Mouse (Mus musculus) heart, postnatal 36 days (tissue): ENCODE data around the gene Snrpa. TPM values are rescaled to one million over a fixed set of nuclear protein-coding genes. Genes with fewer than 3 reads are reported as not detected.
A peak's percentile ranks its signal among the peaks of the same experiment; 100 is the strongest.
"Not testable (repeated sequence)": the region's sequence is repeated elsewhere in the genome, so short reads cannot be mapped to it uniquely, and the experiment has no call there.

Experiments used
- DNase-seq, 2 experiments: peaks; one replicate each; pipeline ENCODE4 v3.0.0; 2021 to 2022
- intact Hi-C: fragments of 180-260 bp; cut with DNase I; formaldehyde crosslinking; loops from one replicate; pipeline ENCODE4 v1.15.1; 2025
- total RNA-seq, 2 experiments: library from RNA; stranded (reverse); gene quantifications; 2 replicates each; pipeline ENCODE4 v1.2.3; 2021

Snrpa gene
- total RNA-seq = 10 to 100 TPM; 35.4 to 41.9 TPM

- DNase-seq = peak; percentile 91 to 92
- intact Hi-C loops = loop anchor here (1.0 to 2.0 kb wide), 4 partner anchors 17 to 37 kb away; partner anchors contain the start of gene Egln2
These were observed at the start of gene Snrpa, which contains the start of gene BC024978 for GRCm38 (mm10) chr7:27195681-27196611. Snrpa (minus strand) TSS chr7:27196271. BC024978 (plus strand) TSS chr7:27195781.

DNA sequence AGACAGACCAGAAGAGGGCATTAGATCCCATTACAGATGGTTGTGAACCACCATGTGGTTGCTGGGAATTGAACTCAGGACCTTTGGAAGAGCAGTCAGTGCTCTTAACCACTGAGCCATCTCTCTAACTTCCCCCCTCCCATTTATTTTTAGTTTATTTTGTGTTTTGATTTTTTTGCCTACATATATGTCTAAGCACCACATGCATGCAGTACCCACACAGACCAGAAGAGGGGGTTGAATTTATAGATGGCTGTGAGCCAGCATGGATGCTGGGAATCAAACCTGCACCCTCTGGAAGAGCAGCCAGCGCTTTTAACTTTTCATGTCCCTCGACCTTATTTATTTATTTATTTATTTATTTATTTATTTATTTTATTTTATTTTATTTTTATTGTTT, 48.0 kb upstream of the Snrpa start:
- DNase-seq, intact Hi-C loops: not testable (repeated sequence)

DNA sequence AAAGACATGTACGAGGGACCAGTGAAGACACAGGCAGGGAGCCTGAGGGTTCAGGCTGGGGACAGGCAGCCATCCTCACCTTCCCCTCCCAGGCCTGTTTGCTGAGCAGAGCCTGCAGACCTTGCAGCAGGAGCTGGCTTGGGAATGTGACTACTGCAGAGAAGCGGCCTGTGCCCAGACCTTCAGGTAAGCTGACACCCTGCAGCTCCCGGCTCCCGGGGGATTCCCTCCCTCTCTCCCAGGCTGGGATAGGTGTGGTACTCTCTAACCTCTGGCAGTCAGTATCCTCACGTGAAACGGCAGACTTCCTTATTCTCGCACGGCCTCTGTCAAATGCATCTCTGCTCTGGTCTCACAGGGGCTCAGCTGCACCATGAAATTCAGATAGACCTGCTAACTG, 47.1 kb upstream of the Snrpa start:
- intact Hi-C loops = no loop called here
- DNase-seq = no peak

DNA sequence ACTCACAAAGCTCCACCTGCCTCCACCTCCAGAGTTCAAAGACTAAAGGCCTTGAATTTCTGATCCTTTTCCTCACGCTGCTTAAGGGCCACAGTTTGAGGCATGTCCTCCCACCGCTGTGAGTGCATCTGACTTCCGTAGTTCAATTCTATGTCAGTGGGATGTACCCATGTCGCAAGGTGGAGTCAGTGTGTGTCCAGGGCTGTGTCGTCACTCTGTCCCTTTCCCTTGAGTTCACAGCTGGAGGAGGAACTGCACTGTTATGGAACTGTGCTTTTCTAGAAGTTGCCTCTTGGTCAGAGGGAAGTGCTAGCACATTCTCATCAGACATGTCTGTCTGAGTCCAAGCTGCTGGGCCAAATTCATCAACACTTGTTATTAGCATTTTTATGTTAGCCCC, 42.5 kb upstream of the Snrpa start:
- no peak for DNase-seq
- intact Hi-C loops = no loop called here

DNA sequence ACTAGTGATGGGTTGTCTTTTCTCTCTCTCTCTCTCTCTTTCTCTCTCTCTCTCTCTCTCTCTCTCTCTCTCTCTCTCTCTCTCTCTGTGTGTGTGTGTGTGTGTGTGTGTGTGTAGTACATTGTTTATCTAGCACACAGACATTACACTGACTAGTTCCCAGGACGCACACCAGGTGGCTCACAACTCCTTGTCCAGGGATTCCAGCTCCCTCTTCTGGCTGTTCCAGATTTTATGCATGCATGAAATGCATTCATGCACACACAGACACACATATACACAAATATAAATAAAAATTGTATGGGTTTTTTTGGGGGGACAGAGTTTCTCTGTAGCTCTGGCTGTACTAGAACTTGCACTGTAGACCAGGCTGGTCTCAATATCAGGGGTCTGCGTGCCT, 41.5 kb upstream of the Snrpa start:
- intact Hi-C loops = no loop called here
- DNase-seq = no peak

- intact Hi-C loops = no loop called here
- no peak for DNase-seq
These were observed 39.7 kb upstream of the Snrpa start for GRCm38 (mm10) chr7:27235726-27236125.

DNA sequence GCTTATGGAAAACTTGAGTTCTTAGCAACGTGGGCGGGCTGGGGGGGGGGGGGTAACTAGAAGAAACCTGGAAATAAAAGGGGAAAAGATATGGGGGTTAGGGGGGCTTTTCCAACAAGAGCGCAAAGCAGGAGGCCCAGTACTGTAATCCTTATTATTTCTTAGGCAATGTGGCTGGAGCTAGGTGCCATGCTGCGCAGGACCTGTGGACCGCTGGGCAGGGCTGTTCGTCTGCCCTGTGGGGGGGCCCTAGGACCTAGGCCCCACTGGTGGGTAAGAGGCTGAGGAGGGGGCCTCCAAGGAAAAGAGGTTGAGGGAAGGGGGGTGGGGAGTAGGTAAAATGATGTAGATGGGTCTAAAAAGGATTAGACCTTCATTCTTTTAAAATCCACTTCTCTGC, 37.2 kb upstream of the Snrpa start:
- DNase-seq = no peak
- intact Hi-C loops = no loop called here

DNA sequence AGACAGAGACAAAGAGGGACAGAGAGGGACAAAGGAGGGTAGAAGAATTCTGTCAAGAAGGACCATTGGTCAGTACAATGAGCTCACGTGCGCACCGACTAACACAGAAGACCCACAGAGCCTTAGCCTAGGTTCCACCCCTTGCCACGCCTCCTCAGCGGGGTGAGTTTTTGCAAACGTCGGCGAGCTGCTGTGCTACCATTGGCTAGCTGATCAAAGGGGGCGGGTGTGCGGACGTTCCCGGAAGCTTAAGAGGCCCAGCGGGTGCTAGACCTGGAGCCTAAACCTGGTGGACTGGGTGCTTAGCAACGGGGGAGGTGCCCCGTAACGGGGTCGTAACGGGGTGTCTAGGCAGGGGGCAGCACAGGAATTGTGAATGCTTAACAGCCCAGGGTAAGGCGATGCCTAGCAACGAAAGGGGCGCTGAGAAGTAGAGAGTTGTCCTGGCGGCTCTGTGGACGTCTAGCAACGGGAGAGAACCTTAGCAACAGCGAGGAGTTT, 36.8 kb upstream of the Snrpa start, which contains the start of gene Coq8b:
Gene Coq8b, plus strand, starts transcription at position 243 of the 501 bp plus-strand sequence.
- DNase-seq = peak; percentile 90 to 92
- intact Hi-C loops = no loop called here

GRCm38 (mm10) chr7:27231693-27232331, 35.7 kb upstream of the Snrpa start:
- intact Hi-C loops = loop anchor here (2.0 kb wide), 1 partner anchor 27 kb away; the partner anchor contains the start of gene Numbl
- peak; percentile 38 to 54 for DNase-seq

DNA sequence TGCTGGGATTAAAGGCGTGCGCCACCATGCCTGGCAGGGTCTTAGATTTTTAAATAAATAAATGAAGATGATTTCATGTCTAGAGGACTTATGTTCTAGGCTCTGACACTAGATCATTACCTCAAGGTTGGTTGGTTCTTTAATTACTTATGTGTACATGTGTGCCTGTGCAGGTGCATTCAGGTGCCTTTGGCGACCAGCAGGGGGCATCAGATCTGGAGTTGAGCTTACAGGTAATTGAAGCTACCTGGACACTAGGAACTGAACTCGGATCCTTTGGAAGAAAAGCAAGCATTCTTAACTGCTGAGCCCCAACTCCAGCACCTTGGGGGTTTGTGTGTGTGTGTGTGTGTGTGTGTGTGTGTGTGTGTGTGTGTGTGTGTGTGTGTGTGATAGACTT, 34.7 kb upstream of the Snrpa start:
- intact Hi-C loops = loop anchor here (2.0 kb wide), 1 partner anchor 28 kb away; the partner anchor contains the start of gene Numbl
- no peak for DNase-seq

DNA sequence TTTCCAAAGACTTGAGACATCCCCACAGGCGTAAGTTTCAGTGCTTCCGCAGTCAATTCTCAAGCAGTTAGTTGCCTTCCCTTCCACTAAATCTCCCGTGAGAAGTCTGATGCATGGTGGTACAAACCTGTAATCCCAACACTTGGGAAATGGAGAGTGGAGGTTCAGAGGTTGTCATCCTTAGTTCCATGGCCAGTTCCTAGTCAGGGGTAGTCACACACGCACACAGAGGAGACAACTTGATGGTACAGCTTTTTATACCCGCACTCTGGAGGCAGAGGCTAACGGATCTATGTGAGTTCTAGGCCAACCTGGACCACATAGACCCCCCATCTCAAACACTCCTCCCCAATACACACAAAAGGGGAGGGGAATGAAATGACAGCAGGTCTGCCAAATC, 32.8 kb upstream of the Snrpa start:
- intact Hi-C loops = no loop called here
- no peak for DNase-seq

GRCm38 (mm10) chr7:27228281-27228821, 32.3 kb upstream of the Snrpa start, which contains the start of gene Itpkc:
Itpkc (minus strand) TSS chr7:27228661.
- peak; percentile 88 to 91 for DNase-seq
- intact Hi-C loops = no loop called here

- DNase-seq = peak in 1 of 2 experiments; percentile 17
- intact Hi-C loops = loop anchor here (2.0 kb wide), 1 partner anchor 31 kb away; the partner anchor contains the start of gene Snrpa
These were observed 31.6 kb upstream of the Snrpa start for GRCm38 (mm10) chr7:27227676-27228075.

- intact Hi-C loops = loop anchor here (2.0 kb wide), 1 partner anchor 30 kb away; the partner anchor contains the start of gene Snrpa
- no peak for DNase-seq
These were observed 31.2 kb upstream of the Snrpa start for GRCm38 (mm10) chr7:27227276-27227675.

- DNase-seq = peak in 1 of 2 experiments; percentile 22
- intact Hi-C loops = no loop called here
These were observed 29.0 kb upstream of the Snrpa start for GRCm38 (mm10) chr7:27224877-27225575.

GRCm38 (mm10) chr7:27222538-27222937, 26.5 kb upstream of the Snrpa start:
- intact Hi-C loops = no loop called here
- no peak for DNase-seq

GRCm38 (mm10) chr7:27221939-27222338, 25.9 kb upstream of the Snrpa start:
- DNase-seq = no peak
- intact Hi-C loops = no loop called here

GRCm38 (mm10) chr7:27219937-27220336, 23.9 kb upstream of the Snrpa start:
- intact Hi-C loops = no loop called here
- no peak for DNase-seq

- intact Hi-C loops = no loop called here
- no peak for DNase-seq
These were observed 22.5 kb upstream of the Snrpa start for GRCm38 (mm10) chr7:27218586-27218985.

DNA sequence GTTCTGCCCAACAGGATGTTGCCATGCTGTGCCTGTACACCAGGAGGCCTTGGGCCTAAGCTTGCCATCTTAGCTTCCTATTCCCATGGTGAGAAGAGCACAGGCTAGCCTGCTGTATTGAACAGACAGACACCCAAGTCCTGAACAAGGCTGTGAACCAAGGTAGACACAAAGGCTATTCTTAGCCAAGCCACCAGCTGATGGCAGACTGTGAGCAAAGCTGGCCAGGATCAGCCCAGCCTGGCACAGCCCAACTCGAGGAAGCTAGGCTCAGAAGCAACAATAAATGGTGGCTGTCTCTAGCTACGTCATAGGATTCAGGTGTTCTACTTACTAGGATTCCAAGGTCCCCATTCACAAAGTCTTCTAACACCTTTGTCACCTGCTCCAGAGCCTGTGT, 16.6 kb upstream of the Snrpa start:
- DNase-seq = no peak
- intact Hi-C loops = no loop called here
